Mouse (Mus musculus): ENCODE results near the gene Jtb.
A peak's percentile ranks its signal among the peaks of the same experiment; 100 is the strongest.

Gene Jtb

DNA sequence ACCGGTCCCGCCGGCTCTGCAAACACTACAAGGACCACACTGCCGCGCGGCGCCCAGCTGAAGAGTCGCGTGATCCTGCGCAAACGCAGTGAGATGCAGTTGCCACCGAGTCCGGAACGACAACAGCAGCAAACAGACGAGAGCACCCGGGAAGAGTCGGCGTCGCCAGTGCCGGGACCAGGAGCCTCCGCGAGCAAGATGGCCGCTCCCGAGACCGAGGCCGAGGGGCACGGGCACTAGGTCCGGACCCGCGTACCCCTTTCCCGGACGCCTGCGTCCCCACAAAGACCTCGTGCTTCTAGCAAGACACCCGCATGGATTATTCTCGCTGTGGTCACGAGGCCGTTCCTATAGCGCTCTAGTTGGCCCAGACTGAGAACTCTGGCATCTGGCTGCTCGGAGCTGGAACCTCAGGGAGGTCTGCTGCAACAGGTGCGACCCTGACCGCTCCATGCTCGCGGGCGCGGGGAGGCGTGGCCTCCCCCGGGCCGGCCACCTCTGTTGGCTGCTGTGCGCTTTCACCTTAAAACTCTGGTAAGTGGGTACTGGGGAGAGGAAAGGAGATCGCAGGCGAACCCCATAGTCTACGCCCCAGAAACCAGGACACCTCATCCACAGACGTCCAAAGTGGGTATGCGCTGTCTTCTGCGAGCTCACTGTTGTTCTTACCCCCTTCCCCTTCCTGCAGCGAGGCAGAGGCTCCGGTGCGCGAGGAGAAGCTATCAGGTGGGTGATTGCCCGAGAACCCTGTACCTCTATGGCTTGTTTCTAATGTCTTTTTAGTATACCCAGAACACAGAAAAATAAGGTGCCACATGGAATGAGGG lies at the start of gene Jtb:
Gene Jtb, plus strand, starts transcription at position 91 of the 827 bp plus-strand sequence.
- DNase-seq (ENCODE audit: low spot score) = peak; percentile 85

DNA sequence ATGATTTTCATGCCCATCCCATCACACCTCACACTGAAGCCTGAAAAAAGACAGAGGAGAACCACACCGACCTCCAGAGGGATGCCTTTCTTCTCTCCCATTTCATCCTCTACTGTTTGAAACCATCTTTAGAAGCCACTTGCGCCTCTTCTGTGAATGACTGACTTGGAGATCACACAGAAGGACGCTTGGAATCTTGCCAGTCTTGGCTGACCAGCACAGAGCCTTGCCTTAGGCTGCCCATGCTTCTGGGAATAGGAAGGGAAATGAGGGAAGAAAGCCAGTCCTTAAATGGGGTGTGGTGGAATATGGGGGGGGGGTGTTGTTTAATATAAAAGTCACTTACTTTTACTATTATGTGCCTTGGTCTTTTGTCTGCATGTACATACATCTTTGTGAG lies 47.8 kb upstream of the Jtb start:
- DNase-seq (ENCODE audit: low spot score) = no peak

DNA sequence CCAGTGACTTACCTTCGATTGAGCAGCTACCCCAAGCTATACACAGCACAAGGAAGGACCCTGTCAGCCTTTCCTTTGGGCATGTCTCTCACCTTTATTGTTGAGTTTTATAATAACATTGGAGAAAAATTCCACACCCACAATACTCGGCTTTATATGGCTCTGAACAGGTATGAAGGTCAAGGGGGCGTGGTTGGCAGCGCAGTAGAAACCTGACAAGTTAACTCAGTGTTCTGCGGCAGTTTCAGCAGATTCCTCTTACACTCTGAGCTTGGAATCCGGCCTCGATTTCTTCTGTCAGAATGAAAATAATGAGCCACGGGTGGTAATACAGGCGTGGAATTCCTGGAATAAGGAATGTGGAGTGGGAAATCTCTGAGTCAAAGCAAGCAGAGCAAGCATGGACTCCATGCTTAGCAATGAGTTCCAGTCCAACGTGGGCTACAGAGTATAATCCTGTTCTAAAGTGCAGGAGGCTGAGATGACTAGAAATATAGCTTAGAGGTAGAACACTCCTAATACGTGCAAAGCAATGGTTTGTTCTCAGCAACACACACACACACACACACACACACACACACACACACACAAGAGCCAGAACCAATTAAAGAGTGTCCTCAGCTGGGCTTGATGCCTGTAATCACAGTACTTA lies 40.4 kb upstream of the Jtb start:
- no peak for DNase-seq (ENCODE audit: low spot score)

DNA sequence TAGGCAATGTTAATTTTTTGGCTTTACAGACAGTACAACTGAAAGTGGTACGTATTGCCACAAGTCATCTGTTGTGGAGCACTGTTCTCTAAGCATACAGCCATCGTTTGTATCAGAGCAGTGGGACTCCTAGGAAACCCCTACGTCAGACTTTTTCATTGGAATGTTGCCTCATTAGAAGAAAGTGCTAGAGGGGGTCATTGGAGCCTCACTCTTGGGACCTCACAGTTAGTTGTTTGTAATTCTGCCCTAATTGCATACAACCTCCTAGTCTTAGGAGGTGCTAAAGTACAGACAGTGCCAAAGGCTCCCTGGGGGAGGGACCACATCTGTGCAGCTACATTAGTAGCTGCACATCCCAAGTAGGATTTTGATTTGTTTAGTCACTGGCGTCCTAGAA lies 36.6 kb upstream of the Jtb start:
- no peak for DNase-seq (ENCODE audit: low spot score)

DNA sequence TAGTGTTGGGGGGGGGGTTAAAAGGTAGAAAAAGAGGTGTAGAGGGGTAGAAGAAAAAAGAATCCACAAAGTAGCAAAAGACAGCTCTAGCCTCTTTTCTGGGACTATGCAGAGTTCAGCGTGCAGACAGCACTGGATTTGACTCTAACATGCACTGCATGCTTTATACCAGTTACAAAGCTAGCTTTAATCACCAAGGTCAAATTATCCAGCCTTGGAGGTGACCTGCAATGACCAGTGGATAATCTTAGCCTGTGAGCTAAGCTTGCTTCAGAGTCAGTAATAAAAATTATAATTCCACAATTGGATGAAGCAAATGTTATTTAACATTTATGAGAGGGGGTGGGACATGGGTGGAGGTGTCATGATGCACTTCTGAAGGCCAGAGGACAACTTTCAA lies 35.8 kb upstream of the Jtb start:
- DNase-seq (ENCODE audit: low spot score) = no peak

DNA sequence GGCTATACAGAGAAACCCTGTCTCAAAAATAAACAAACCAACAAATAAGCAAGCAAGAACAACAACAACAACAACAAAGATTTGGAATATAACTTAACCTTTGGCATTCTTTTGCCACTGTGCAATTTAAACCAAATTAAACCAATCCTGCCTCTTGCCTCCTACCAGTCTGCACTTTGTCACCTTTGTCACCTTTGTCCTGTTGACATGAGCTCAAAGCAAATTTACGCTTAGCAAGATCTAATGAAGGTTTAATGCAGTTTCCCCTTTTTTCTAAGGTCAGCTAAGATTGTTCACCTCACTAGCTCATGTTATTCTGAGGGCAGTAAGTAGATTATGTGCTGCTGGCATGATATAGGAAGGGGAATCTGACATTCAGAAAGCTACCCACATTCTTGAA lies 33.8 kb upstream of the Jtb start:
- DNase-seq (ENCODE audit: low spot score) = no peak

DNA sequence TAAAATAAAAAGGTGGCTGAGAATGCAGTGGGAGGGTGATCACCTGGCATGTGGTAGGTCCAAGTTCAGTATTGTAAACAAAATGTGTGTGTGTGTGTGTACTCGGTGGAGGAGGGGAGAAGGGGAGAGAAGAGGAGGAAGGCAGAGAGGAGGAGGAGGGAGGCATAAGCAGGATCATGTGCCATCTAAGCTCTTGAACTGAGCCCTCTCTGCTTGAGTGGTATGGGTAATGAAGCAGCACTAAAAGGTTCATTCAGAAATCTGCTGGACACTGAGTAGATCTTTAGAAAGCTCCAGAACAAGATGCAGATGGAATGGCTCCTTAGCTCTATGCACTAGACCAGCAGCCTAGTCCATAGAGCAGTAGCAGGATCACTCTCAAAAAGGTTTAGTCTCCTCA lies 28.5 kb upstream of the Jtb start:
- no peak for DNase-seq (ENCODE audit: low spot score)

DNA sequence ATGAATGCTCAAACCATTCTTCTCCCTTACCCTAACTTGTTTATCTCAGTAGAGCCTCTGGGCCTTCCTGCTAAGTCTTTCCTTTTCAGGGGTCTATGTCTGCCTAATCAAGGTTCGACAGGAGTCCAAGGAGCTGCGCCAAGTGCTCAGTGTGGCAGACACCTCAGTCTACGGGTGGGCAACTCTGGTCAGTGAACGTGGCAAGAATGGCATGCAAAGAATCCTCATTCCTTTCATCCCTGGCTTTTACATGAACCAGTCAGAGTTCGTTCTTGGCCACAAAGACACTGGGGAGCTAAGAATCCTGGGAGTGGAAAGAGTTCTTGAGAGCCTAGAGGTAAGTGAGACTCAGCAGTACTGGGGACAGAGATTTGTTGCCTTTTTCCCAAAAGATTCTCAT lies 27.8 kb upstream of the Jtb start:
- DNase-seq (ENCODE audit: low spot score) = no peak

DNA sequence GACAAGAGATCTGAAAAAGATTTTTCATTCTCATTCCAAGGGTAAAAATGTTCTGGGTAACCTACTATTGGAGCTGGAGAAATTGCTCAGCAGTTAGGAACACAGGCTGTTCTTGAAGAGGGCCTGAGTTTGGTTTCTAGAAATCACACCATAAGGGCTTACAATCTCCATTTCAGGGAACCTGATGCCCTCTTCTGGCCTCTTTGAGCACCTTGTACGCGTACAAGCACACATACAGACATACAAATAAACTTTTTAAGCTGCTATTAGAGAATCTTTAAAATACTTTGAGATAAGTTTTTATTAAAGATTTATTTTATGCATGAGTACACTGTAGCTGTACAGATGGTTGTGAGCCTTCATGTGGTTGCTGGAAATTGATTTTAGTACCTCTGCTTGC lies 26.8 kb upstream of the Jtb start:
- DNase-seq (ENCODE audit: low spot score) = no peak

DNA sequence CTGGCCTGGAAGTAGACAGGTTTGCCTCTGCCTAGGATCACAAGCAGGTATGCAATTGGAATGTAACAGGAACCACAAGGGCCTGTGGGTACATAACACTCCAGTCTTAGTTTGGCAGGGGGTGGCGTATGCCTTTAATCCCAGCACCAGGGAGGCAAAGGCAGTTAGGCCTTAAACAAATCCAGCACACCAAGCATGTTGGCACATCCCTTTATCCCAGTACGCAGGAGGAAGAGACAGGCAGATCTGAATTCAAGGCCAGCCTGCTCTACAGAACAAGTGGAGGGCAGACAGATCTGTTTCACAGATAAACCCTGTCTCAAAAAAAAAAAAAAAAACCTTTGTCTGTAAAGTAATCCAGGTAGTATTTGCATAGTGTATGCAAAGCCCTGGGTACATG lies 22.7 kb upstream of the Jtb start:
- no peak for DNase-seq (ENCODE audit: low spot score)

DNA sequence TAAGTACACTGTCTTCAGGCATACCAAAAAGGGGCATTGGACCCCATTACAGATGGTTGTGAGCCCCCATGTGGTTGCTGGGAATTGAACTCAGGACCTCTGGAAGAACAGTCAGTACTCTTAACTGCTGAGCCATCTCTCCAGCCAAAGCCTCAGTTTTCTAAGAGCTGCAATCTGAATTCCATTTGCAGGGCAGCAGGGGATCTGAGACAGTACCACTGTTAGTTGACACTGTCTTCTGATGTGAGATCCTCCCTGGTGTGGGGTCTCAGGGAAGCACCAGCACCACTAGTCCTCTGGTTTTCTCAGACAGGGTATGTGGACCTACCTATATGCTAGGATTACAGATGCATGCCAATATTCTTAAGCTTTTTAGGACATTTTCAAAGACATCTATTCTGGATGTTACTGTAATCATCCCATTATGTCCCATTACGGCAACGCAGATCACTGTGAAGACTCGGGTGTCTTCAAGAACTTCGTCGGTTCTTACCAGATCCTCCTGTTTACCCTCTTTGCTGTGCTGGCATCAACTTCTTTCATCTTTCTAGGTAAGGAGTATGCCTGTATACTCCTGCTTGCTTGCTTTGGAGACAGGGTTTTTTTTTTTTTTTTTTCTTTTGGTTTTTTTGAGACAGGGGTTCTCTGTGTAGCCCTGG lies 21.4 kb upstream of the Jtb start:
- no peak for DNase-seq (ENCODE audit: low spot score)

DNA sequence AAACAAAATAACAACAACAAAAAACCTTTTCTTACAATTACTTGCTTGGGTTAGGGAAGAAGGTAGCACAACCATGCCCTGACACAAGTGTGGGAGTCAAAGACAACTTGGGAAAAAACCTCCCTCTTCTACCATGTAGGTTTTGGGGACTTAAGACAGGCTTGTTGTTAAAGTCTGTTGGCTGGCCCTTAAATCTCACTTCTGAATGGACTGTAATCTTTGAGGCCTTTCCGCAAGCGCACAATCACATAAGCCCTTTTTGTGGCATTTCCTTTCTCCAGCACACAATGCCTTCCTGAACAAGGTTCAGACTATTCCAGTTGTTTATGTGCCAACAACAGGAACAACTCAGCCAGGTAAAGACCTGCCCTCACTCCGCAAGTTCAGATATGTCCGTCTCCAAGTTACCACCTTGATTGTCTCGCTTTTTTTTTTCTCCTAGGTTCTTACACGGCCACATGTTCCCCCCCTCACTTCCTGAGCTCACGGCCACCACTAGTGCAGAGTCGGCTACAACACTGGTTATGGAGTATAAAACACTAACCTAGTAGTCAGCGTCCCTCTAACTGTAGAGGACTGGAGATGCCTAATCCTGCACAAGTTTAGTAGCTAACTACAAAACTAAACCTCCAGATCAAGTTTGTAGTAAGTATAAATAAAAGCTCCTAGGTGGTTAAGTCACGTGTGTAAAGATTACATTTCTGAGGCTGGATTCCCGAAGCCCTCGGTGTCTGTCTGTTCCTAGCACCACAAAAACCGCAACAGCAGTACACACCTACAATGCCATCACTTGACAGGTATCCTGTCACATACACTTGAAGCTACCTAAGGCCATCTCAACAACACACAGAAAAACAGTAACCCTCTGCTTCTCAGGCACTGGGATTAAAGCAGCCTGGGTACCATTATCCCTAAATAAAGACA lies 19.7 kb upstream of the Jtb start:
- DNase-seq (ENCODE audit: low spot score) = no peak

DNA sequence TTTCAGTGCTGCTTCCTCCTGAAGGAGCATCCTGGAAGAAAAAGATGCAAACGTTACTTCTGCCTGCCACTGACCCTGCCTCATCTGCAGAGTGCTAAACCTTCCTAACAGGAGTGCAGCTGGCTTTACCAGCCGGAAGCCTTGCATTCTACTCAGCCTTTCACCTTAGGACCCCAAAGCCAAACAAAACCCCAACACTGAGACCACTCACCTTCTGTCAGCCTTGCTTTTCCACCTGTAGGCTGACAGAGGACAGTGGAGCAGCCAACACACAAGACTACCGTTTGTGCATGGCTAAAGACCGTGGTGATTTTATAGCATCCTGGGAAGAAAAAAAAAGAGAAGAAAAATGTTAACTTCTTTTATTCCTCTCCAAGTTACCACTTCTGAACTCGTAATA lies 18.7 kb upstream of the Jtb start:
- no peak for DNase-seq (ENCODE audit: low spot score)

DNA sequence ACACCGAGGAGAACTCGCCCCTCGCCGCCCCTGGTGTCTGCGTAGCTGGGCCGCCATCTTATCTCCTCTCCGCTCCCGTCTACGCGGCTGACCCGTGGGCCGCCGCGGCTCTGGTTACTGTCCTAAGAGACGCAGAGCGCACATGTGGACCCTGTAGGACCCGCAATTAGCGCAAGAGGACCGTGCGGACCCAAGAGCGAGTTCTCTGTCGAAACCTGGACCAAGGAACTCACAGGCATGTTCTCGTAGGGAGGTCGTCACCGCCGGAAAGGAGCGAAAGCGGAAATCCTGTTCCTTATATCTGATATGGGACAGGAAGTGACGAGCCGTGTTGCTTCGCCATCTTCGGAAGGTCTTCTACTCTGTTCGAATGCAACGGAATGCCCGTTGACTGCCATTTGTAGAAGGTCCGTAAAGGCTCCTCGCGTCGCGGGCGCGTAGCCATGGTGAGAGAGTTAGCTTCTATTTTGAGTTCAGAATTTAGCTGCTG lies 18.0 kb upstream of the Jtb start, which contains the start of the genes Rps27 and Rab13:
Gene Rps27, minus strand, starts transcription at position 275 of the 490 bp plus-strand sequence.
Gene Rab13, plus strand, starts transcription at position 319 of the 490 bp plus-strand sequence.
- DNase-seq (ENCODE audit: low spot score) = peak; percentile 91

DNA sequence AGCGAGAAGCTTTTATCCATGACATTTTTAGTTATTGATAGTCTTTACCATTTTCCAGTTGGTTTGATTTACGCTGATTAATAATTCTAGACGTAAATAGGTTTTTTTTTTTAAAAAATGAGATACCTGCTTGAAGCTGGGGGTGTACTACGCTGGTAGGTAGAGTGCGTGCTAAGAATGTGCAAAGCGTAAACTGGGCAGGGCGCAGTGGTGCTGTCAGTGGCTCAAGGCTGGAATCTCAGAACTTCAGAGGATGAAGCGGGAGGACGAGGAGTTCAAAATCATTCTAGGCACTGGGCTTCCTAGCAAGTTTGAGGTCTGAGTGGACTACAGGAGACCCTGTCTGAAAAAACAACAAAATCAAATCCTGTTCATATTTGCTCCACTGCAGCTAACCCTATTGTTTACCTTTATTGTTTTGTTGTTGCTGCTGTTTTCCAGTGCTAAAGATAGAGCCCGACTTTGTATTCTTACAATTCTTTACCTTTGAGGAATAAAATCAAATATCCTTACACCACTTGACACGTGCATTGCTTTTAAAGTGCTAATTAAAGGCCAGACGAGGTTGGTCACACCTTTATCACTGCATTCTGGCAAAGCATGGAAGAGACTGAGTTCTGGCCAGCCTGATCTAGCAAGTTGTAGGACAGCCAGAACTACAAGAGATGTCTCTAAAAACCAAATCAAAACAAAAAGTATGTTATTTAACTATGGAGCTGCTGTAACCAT lies 17.3 kb upstream of the Jtb start:
- no peak for DNase-seq (ENCODE audit: low spot score)

DNA sequence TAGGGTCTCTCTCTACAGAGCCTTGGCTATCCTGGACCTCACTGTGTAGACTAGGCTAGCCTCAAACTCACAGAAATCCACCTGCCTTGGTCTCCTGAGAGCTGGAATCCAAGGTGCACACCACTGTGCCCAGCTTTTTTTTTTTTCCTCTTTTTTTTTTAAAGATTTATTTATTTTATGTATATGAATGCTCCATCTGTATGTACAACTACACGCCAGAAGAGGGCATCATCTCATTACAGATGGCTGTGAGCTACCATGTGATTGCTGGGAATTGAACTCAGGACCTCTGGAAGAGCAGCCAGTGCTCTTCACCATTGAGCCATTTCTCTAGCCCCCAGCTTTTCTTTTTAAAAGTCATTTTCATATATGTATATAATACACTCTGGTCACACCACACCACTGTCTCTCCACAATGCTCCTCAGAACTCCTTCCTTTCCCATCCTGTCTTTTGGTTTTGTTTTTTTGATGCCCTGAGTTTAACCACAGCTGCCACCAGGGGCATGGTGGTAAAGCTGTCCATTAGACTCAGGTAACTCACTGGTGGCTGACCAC lies 15.5 kb upstream of the Jtb start:
- DNase-seq (ENCODE audit: low spot score) = no peak

DNA sequence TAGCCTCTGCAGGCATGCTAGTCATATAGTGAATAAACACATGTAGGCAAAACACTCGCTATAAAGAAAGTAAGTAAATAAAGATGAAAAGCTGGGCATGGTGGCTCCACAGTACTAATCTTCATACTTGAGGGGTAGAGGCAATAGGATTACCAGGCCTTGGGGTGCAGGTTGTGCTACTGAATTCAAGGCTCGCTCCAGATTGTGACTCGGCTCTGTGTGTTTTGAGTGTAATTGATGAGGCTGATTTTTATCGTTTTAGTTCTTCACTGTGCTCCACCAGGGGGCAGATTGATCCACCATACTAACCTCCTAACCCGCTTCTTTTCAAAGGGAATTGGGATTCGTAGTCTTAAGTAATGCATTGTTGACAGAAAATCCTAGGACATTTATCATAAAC lies 11.3 kb upstream of the Jtb start:
- DNase-seq (ENCODE audit: low spot score) = peak; percentile 62

DNA sequence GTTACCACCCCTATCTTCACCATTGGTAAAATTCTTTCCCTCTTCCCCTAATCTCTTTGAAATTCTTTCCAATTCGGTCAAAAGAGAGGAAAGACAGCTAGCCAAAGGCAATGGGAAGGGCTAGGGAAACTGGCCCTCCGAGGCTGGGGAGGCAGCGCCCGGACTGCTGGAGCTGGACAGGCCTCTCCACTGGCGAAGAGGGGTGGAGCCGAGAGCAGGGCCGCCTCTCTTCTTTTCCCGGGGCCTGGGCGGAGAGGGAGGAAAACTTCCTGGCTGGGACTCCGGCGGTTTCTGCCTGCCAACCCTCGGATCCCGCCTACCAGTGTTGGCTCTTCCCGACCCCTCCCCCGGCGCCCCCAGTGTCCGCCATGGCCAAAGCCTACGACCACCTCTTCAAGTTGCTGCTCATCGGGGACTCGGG lies 10.9 kb upstream of the Jtb start:
- no peak for DNase-seq (ENCODE audit: low spot score)

DNA sequence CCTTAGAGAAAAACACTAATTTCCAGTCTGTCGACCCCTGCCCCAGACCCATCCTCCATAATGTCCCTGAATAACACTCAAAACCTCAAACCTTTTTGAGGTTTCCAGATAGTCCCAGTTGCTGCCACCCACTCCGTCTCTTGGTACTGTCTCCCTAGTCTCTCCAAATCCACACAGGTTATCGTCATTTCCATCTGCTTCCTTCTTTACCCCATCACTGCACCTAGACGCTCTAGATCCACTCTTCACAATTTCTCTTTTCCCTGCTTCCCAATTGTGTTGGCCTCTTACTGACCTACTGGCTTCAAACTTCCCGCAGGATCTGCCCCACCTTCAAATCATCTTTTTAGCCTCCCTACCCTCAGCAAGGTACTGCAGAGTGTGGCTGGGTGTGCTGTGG lies 10.3 kb upstream of the Jtb start:
- no peak for DNase-seq (ENCODE audit: low spot score)

DNA sequence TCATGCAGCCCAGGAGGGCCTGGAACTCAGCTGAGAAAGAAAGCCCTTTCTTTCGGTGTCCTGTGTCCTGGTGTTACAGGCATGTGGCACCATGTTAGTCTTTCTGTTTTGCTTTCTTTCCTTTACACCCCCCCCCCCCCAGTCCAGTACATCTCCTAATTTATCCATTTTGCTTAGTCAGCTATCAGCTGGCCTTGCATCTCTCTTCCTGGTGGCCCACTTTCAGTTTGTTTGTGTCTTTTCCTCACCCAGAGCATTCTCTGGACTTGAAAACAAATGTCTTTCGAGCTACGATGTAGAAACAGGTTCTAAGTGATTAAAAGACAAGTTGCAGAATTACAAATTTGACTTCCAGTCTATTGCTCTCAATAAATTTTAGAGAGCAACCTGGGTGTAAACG lies 8.9 kb upstream of the Jtb start:
- DNase-seq (ENCODE audit: low spot score) = no peak

DNA sequence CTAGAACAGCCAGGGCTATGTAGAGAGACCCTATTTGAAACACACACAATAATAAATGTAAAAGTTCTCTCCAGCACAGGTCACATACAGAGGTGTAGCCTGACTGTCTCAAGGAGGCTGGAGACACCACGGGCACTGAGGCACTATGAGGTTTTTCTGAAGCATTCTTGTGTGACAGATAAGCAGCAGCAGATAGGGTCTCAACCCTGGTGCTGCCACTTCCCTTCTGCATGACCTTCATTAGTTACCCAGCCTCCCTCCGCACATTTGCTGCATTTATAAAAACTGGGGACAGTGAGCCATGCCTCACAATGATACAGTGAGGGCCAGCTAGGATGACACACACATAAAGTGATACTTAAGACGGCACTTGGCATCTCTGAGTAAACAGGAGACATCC lies 8.5 kb upstream of the Jtb start:
- DNase-seq (ENCODE audit: low spot score) = no peak
